Mouse (Mus musculus) C2C12 (cell line): ENCODE results near the gene Clasp1. TPM values are rescaled to one million over a fixed set of nuclear protein-coding genes. Genes with fewer than 3 reads are reported as not detected.

ENCODE experiments used
- H3K27me3 ChIP-seq: one replicate; pipeline ENCODE4 v1.6.1; 2011; ENCODE audit not compliant: control insufficient read depth, insufficient read depth, insufficient read length
- H3K36me3 ChIP-seq: one replicate; pipeline ENCODE4 v1.6.1; 2011; ENCODE audit not compliant: control insufficient read depth, insufficient read depth
- H3K4me3 ChIP-seq: one replicate; pipeline ENCODE4 v1.5.1; 2011; ENCODE audit warnings: mild to moderate bottlenecking, control low read depth; ENCODE audit not compliant: poor library complexity, insufficient read depth, severe bottlenecking
- H3K79me2 ChIP-seq: one replicate; pipeline ENCODE4 v1.6.1; 2011; ENCODE audit not compliant: control insufficient read depth, insufficient read depth
- H3K79me3 ChIP-seq: one replicate; pipeline ENCODE4 v1.6.1; 2011; ENCODE audit warnings: low read depth, control low read depth
- H3ac ChIP-seq: one replicate; pipeline ENCODE3; 2011; ENCODE audit warnings: low read depth; ENCODE audit not compliant: control insufficient read depth, insufficient read length
- CEBPB ChIP-seq: IDR thresholded peaks from one replicate; pipeline ENCODE4 v1.6.1; 2011; ENCODE audit warnings: low read depth, mild to moderate bottlenecking, control low read depth, moderate library complexity
- CTCF ChIP-seq: IDR thresholded peaks from one replicate; pipeline ENCODE4 v1.5.1; 2011; ENCODE audit not compliant: control insufficient read depth, insufficient read depth, insufficient read length
- FOSL1 ChIP-seq: IDR thresholded peaks from one replicate; pipeline ENCODE4 v1.8.0; 2011; ENCODE audit warnings: mild to moderate bottlenecking, low read length; ENCODE audit not compliant: poor library complexity, insufficient read depth, severe bottlenecking
- MAX ChIP-seq: IDR thresholded peaks from one replicate; pipeline ENCODE4 v1.6.1; 2011; ENCODE audit warnings: mild to moderate bottlenecking, control low read depth
- MYOD1 ChIP-seq: IDR thresholded peaks from one replicate; pipeline ENCODE4 v1.6.1; 2011; ENCODE audit warnings: low read depth; ENCODE audit not compliant: control insufficient read depth, insufficient read length
- MYOG ChIP-seq: IDR thresholded peaks from one replicate; pipeline ENCODE4 v1.6.1; 2011; ENCODE audit not compliant: control insufficient read depth, insufficient read length; ENCODE audit errors: extremely low read depth
- USF1 ChIP-seq: IDR thresholded peaks from one replicate; pipeline ENCODE4 v1.6.1; 2011; ENCODE audit warnings: low read depth, mild to moderate bottlenecking, control low read depth, moderate library complexity
- polyA plus RNA-seq: library from polyadenylated mRNA; unstranded; fragments of >200 nt; fragmentation: generic; extraction: Trizol; gene quantifications from one replicate; pipeline ENCODE4 v1.2.1, GENCODE M21; 2012; ENCODE audit warnings: missing spikeins

The Clasp1 gene
- polyA plus RNA-seq, 1 experiment = 19.4 TPM

DNA sequence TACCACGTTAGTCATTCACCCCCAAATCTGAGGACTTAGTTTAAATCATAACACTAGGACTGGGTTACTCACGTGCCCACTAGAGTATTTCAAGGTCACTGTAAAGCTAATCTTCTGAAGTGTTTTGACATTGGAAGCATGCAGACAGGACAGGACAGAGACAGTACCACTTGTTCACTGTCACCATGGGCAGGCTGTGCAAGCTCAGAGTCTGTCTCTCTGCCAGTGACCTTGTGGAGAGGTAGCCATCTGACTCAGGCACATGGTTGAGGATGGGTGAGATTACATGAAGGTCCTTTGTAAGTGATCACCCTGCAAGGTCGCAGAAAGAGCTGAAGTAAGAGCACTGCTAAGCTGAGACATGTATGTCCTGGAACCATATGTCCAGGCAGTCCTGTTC lies 122.1 kb downstream of the Clasp1 start:
- Histone ChIP-seq H3K27me3 (no peaks in the 10 kb centered on the region), H3K36me3 (peaks cover 50% of the 10 kb centered on the region), H3K79me3 (no peaks in the 10 kb centered on the region), H3K79me2 (no peaks in the 10 kb centered on the region), H3ac (no peak overlapping the region), H3K4me3 (no peak overlapping the region)
- TF ChIP-seq MYOD1 = no peak
- TF ChIP-seq USF1 = no peak
- TF ChIP-seq FOSL1 = no peak
- TF ChIP-seq CEBPB = no peak
- TF ChIP-seq CTCF = no peak
- no peak for TF ChIP-seq MYOG
- no peak for TF ChIP-seq MAX

DNA sequence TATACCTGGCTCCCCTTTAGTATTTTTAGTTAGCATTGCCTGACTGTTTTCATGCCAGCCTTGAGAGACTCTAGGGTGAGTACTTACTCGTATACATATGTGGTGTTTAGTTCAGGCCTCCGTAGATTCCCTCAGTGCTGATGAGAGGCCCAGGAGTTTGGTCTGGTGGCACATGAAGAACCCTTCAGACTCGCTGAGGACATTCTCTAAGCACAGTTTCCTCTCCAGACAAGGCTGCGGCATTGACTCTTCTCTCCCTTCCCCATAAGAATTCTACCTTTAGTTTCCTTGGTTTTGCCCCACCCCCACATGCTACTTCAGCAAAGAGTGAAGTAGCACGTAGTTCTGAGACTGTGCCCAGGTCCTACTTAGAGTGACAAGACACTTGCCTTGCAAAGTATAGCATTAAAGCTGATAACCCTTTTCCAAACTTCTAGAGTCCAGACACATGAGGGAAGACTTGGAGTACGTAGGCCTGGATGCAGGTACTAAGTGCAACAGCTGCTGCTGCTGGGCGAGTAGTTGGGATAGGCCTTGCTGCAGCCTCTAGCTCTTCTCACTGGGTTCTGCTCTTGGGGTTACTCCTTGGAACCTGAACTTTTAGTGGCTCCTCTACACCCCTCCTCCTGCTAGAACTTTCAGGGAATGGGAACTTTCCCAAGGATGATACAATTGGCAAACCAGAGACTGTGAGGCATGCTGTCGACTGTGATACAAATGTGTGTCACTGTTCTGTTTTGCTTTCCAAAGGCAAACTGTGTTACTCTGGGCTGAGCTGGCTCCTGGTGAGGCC lies 123.1 kb downstream of the Clasp1 start:
- H3K36me3 ChIP-seq = peaks cover 50% of the 10 kb centered on the region
- no peak overlapping the region for H3ac ChIP-seq
- no peak overlapping the region for H3K4me3 ChIP-seq
- no peaks in the 10 kb centered on the region for H3K79me3 ChIP-seq
- no peaks in the 10 kb centered on the region for H3K79me2 ChIP-seq
- TF ChIP-seq FOSL1 (no peak), MYOG (no peak), USF1 (no peak), CEBPB (no peak), MAX (no peak), MYOD1 (no peak), CTCF (no peak)
- no peaks in the 10 kb centered on the region for H3K27me3 ChIP-seq

DNA sequence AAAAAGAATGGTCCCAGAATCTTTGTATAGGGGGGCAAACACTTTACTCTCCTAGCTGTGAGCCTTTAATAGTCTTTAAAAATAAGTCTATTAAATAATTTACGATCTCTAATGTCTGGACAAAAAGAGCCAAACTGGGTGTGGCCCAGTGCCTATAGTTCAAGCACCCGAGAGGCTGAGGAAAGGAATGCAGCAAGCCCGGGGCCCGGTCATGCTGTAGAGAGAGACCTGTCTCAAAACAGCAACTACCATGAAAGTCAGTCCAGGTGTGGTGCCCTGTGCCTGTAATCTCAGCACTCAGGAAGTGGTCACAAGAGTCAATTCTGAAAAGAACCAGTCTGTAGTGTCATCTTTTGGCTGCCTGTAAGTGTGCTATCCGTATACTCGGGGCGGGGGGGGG lies 127.4 kb downstream of the Clasp1 start:
- no peak for TF ChIP-seq USF1
- TF ChIP-seq MYOG = no peak
- TF ChIP-seq CTCF = no peak
- TF ChIP-seq FOSL1 = no peak
- no peak for TF ChIP-seq MYOD1

DNA sequence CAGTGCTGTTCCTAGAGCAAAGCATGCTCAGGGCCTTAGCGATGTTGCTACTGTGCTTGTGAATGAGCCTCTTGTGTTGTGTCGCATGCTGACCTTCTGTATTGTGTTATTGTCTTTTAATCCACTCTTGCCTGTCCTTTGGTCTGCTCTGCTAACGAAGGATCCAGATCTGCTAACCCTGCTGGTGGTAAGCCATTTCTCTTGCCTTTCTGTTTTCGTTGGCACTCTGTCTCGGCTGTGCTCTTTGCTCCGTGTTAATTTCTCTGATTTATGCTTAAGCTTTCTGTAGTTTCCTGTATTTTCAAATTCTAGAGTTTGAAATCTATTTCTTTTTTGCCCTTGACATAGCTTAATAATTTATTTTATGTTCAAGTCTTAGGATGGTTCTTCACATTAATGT lies 134.3 kb downstream of the Clasp1 start:
- no peaks in the 10 kb centered on the region for H3K27me3 ChIP-seq
- H3K36me3 ChIP-seq = peaks cover 68% of the 10 kb centered on the region
- H3K79me2 ChIP-seq = no peaks in the 10 kb centered on the region
- no peak overlapping the region for H3ac ChIP-seq
- H3K4me3 ChIP-seq = no peak overlapping the region
- TF ChIP-seq FOSL1 = no peak
- no peak for TF ChIP-seq MAX
- no peak for TF ChIP-seq USF1
- no peak for TF ChIP-seq MYOG
- TF ChIP-seq CTCF = no peak
- no peak for TF ChIP-seq MYOD1
- no peak for TF ChIP-seq CEBPB
- H3K79me3 ChIP-seq = no peaks in the 10 kb centered on the region

More for the DNA sequence above, 127.4 kb downstream of the Clasp1 start:
- Histone ChIP-seq H3K4me3 (no peak overlapping the region), H3K79me2 (no peaks in the 10 kb centered on the region), H3ac (no peak overlapping the region), H3K27me3 (no peaks in the 10 kb centered on the region), H3K79me3 (no peaks in the 10 kb centered on the region), H3K36me3 (peaks cover 40% of the 10 kb centered on the region)

DNA sequence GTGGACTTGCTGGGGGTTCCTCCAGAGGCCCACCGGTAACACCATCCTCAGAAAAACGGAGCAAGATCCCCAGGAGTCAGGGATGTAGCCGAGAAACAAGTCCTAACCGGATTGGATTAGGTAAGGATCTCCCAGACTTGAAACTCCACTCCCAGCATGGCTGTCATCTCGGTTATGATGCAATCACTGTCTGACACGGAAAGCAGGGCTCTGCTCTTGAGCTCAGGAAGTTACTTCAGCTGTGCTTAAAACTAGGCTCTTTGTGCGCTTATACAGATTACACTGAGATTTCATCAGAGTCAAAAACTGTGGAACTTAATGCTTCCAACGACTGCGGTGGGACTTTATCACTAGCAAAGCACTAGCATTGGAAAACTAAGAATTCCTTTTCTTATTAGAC lies 136.5 kb downstream of the Clasp1 start:
- Histone ChIP-seq H3K36me3 (peaks cover 73% of the 10 kb centered on the region), H3ac (no peak overlapping the region), H3K79me3 (no peaks in the 10 kb centered on the region), H3K27me3 (no peaks in the 10 kb centered on the region), H3K79me2 (no peaks in the 10 kb centered on the region), H3K4me3 (no peak overlapping the region)
- no peak for TF ChIP-seq MAX
- no peak for TF ChIP-seq FOSL1
- no peak for TF ChIP-seq USF1
- no peak for TF ChIP-seq MYOG
- TF ChIP-seq CTCF = no peak
- TF ChIP-seq CEBPB = no peak
- no peak for TF ChIP-seq MYOD1

DNA sequence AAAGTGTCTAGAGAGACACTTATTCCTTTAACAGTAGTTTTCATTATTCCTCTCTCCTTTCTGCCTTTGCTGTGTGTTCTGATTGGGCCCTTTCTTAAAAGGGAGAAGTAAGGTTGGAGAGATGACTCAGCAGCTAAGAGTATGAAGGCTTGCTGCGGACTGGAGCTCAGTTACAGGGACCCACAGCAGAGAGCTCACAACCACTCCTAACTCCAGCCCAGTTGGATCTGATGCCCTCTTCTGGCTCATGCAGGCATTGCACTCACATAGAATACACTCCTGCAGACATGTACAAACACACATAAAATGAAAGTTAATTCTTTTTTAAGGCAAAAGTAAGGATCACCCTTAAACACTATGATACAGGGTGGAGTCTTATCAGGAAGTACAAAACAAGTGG lies 140.4 kb downstream of the Clasp1 start:
- TF ChIP-seq FOSL1 (no peak), USF1 (no peak), CEBPB (no peak), MYOD1 (no peak), MYOG (no peak), MAX (no peak), CTCF (no peak)
- H3K36me3 ChIP-seq = peaks cover 79% of the 10 kb centered on the region
- no peaks in the 10 kb centered on the region for H3K27me3 ChIP-seq
- no peaks in the 10 kb centered on the region for H3K79me2 ChIP-seq
- no peak overlapping the region for H3K4me3 ChIP-seq
- H3ac ChIP-seq = no peak overlapping the region
- H3K79me3 ChIP-seq = no peaks in the 10 kb centered on the region
